Mouse (Mus musculus) lung, embryonic 14.5 days (tissue): ENCODE data around the gene Tnfsf12. TPM values are rescaled to one million over a fixed set of nuclear protein-coding genes. Genes with fewer than 3 reads are reported as not detected.

Source experiments
- ATAC-seq: fragments of 200-750 bp; cut with Nextera tagmentation; 2 replicates; pipeline ENCODE4 v1.8.0; 2017; ENCODE audit warnings: mild to moderate bottlenecking, moderate TSS enrichment, moderate library complexity; ENCODE audit not compliant: insufficient read depth
- DNase-seq: peaks from one replicate; pipeline ENCODE4 v3.0.0-alpha.2; 2015
- H3K27ac ChIP-seq: fragments of 300-500 bp; sonication (generic); 2 replicates; pipeline ENCODE4 v1.5.1; 2014; ENCODE audit warnings: low read depth, mild to moderate bottlenecking, moderate library complexity
- H3K27me3 ChIP-seq: fragments of 300-500 bp; sonication (generic); 2 replicates; pipeline ENCODE4 v1.6.1; 2014; ENCODE audit warnings: low read length, control low read depth; ENCODE audit not compliant: insufficient read depth
- H3K36me3 ChIP-seq: fragments of 300-500 bp; sonication (generic); 2 replicates; pipeline ENCODE4 v1.6.1; 2014; ENCODE audit warnings: control low read depth; ENCODE audit not compliant: insufficient read depth
- H3K4me1 ChIP-seq: fragments of 300-500 bp; sonication (generic); 2 replicates; pipeline ENCODE4 v1.6.1; 2014; ENCODE audit warnings: antibody characterized with exemption, control low read depth; ENCODE audit not compliant: insufficient read depth
- H3K4me2 ChIP-seq: fragments of 300-500 bp; sonication (generic); 2 replicates; pipeline ENCODE4 v1.6.1; 2014; ENCODE audit warnings: mild to moderate bottlenecking
- H3K4me3 ChIP-seq: fragments of 300-500 bp; sonication (generic); 2 replicates; pipeline ENCODE4 v1.5.1; 2014; ENCODE audit warnings: low read depth, low read length
- H3K9ac ChIP-seq: fragments of 300-500 bp; sonication (generic); 2 replicates; pipeline ENCODE4 v1.6.1; 2014
- H3K9me3 ChIP-seq: fragments of 300-500 bp; sonication (generic); 2 replicates; pipeline ENCODE4 v1.6.1; 2016; ENCODE audit warnings: low read depth, low read length, control low read depth
- CTCF ChIP-seq: IDR thresholded peaks from 2 replicates; pipeline ENCODE4 v1.5.1; 2016; ENCODE audit warnings: antibody characterized with exemption, low read depth
- WGBS: fragments of 180-500 bp; shearing (Covaris S2); extraction: QIAGEN DNeasy Blood & Tissue Kit; methylation state at CpG from one replicate; pipeline ENCODE4 v1.1.7; 2014; 5-methylcytosine and 5-hydroxymethylcytosine counted together
- microRNA counts: library from miRNA; unstranded; fragments of <30 nt; microRNA quantifications from one replicate; lab custom pipeline; 2016
- microRNA-seq: library from miRNA; unstranded; fragments of <30 nt; microRNA quantifications from one replicate; pipeline ENCODE4, GENCODE M21; 2016; ENCODE audit warnings: borderline number of aligned reads
- polyA plus RNA-seq: library from polyadenylated mRNA; unstranded; fragments of >200 nt; fragmentation: Nextera tagmentation; extraction: Ambion mirVana; gene quantifications from 2 replicates; pipeline ENCODE4 v1.2.1, GENCODE M21; 2014

Gene Tnfsf12
- polyA plus RNA-seq, 1 experiment from 2014 or later: 11.6 TPM

GRCm38 (mm10) chr11:69653399-69653798, 42.2 kb downstream of the Tnfsf12 start:
- H3K27me3 ChIP-seq: no peaks in the 10 kb centered on the region
- no peak overlapping the region for H3K27ac ChIP-seq
- ATAC-seq: no peak
- H3K36me3 ChIP-seq: peaks cover 81% of the 10 kb centered on the region
- no peak overlapping the region for H3K9ac ChIP-seq
- no peak for TF ChIP-seq CTCF
- H3K9me3 ChIP-seq: no peaks in the 10 kb centered on the region
- WGBS: 73% methylated on average over 5 of the region's 5 CpGs
- H3K4me3 ChIP-seq: no peak overlapping the region
- H3K4me1 ChIP-seq: no peaks in the 10 kb centered on the region
- DNase-seq: no peak
- H3K4me2 ChIP-seq: no peak overlapping the region

GRCm38 (mm10) chr11:69645860-69646259, 49.8 kb downstream of the Tnfsf12 start:
- no peak overlapping the region for H3K9ac ChIP-seq
- H3K4me3 ChIP-seq: no peak overlapping the region
- WGBS: 91% methylated on average over 5 of the region's 5 CpGs
- H3K4me2 ChIP-seq: no peak overlapping the region
- H3K9me3 ChIP-seq: no peaks in the 10 kb centered on the region
- ATAC-seq (no peak), DNase-seq (no peak)
- H3K4me1 ChIP-seq: no peaks in the 10 kb centered on the region
- TF ChIP-seq CTCF: no peak
- no peak overlapping the region for H3K27ac ChIP-seq
- no peaks in the 10 kb centered on the region for H3K27me3 ChIP-seq
- H3K36me3 ChIP-seq: peaks cover 98% of the 10 kb centered on the region

MicroRNA genes within 50 kb of the gene (microRNA counts, 519-probe panel; counts per million panel counts)
- microRNA mmu-miR-1934 (lab: Ali Mortazavi, UCI): 30.5 counts per million

Small RNAs within 50 kb of the gene (microRNA-seq; reads per million reads assigned to microRNA genes)
- gene Mir1934: 4.5 reads per million, percentile 16 among the genes with 10 or more reads in this experiment

Other genes with a start within 250 kb of the Tnfsf12 start
- 0.58 and 1.9 TPM in 2 replicates for gene Dnah2, start 146.7 kb downstream of the Tnfsf12 start, polyA plus RNA-seq
- 2.8 and 3.3 TPM in 2 replicates for gene Efnb3, start 135.6 kb downstream of the Tnfsf12 start, polyA plus RNA-seq
- gene Wrap53, start 115.6 kb downstream of the Tnfsf12 start, polyA plus RNA-seq: 27.1 and 33.6 TPM in 2 replicates
- 178 and 202 TPM in 2 replicates for gene Trp53, start 115.5 kb downstream of the Tnfsf12 start, polyA plus RNA-seq
- gene Atp1b2, start 89.9 kb downstream of the Tnfsf12 start, polyA plus RNA-seq: 6.9 and 9.8 TPM in 2 replicates
- gene Shbg, start 77.9 kb downstream of the Tnfsf12 start, polyA plus RNA-seq: not detected in 2 replicates
- 18.0 and 18.3 TPM in 2 replicates for gene Sat2, start 73.8 kb downstream of the Tnfsf12 start, polyA plus RNA-seq
- gene Fxr2, start 62.9 kb downstream of the Tnfsf12 start, polyA plus RNA-seq: 26.8 and 31.2 TPM in 2 replicates
- not detected in 2 replicates for gene Sox15, start 40.5 kb downstream of the Tnfsf12 start, polyA plus RNA-seq
- gene Mpdu1, start 33.2 kb downstream of the Tnfsf12 start, polyA plus RNA-seq: 29.4 and 32.2 TPM in 2 replicates
- gene Cd68, start 29.7 kb downstream of the Tnfsf12 start, polyA plus RNA-seq: 12.1 and 13.5 TPM in 2 replicates
- gene Eif4a1, start 23.4 kb downstream of the Tnfsf12 start, polyA plus RNA-seq: 695 and 712 TPM in 2 replicates
- gene Senp3, start 13.8 kb downstream of the Tnfsf12 start, polyA plus RNA-seq: 78.7 and 95.0 TPM in 2 replicates
- gene Tnfsf13, start 10.1 kb downstream of the Tnfsf12 start, polyA plus RNA-seq: 0.64 and 0.93 TPM in 2 replicates
- 4.4 and 5.3 TPM in 2 replicates for gene Tnfsfm13, start 249 bp upstream of the Tnfsf12 start, polyA plus RNA-seq
- 50.4 and 50.5 TPM in 2 replicates for gene Polr2a, start 62.8 kb upstream of the Tnfsf12 start, polyA plus RNA-seq
- 0.12 and 0.20 TPM in 2 replicates for gene Slc35g3, start 66.1 kb upstream of the Tnfsf12 start, polyA plus RNA-seq
- gene Zbtb4, start 70.1 kb upstream of the Tnfsf12 start, polyA plus RNA-seq: 2.5 TPM in 2 replicates
- gene Chrnb1, start 100.1 kb upstream of the Tnfsf12 start, polyA plus RNA-seq: 12.1 and 14.6 TPM in 2 replicates
- 1.6 TPM in 2 replicates for gene Fgf11, start 106.0 kb upstream of the Tnfsf12 start, polyA plus RNA-seq
- gene Tmem102, start 109.8 kb upstream of the Tnfsf12 start, polyA plus RNA-seq: 4.3 and 5.0 TPM in 2 replicates
- not detected in 2 replicates for gene Gm39566, start 119.4 kb upstream of the Tnfsf12 start, polyA plus RNA-seq
- not detected in 2 replicates for gene Spem2, start 122.6 kb upstream of the Tnfsf12 start, polyA plus RNA-seq
- gene Spem1, start 126.3 kb upstream of the Tnfsf12 start, polyA plus RNA-seq: not detected in 2 replicates
- gene Nlgn2, start 141.9 kb upstream of the Tnfsf12 start, polyA plus RNA-seq: 6.6 and 7.8 TPM in 2 replicates
- gene Tmem256, start 142.7 kb upstream of the Tnfsf12 start, polyA plus RNA-seq: 443 and 457 TPM in 2 replicates
- 115 and 118 TPM in 2 replicates for gene Plscr3, start 150.5 kb upstream of the Tnfsf12 start, polyA plus RNA-seq
- gene Tnk1, start 162.9 kb upstream of the Tnfsf12 start, polyA plus RNA-seq: 5.9 and 6.1 TPM in 2 replicates
- gene Tmem95, start 182.2 kb upstream of the Tnfsf12 start, polyA plus RNA-seq: not detected in 2 replicates
- gene Kctd11, start 185.6 kb upstream of the Tnfsf12 start, polyA plus RNA-seq: 6.2 and 7.5 TPM in 2 replicates
- 0.38 and 0.83 TPM in 2 replicates for gene Acap1, start 199.7 kb upstream of the Tnfsf12 start, polyA plus RNA-seq
- 11.3 and 14.1 TPM in 2 replicates for gene 2810408A11Rik, start 205.1 kb upstream of the Tnfsf12 start, polyA plus RNA-seq
- gene Neurl4, start 205.2 kb upstream of the Tnfsf12 start, polyA plus RNA-seq: 12.5 and 13.1 TPM in 2 replicates
- 67.5 and 78.6 TPM in 2 replicates for gene Gps2, start 218.0 kb upstream of the Tnfsf12 start, polyA plus RNA-seq
- 1,945 and 2,006 TPM in 2 replicates for gene Eif5a, start 226.1 kb upstream of the Tnfsf12 start, polyA plus RNA-seq
- 4.7 and 6.1 TPM in 2 replicates for gene Ybx2, start 239.9 kb upstream of the Tnfsf12 start, polyA plus RNA-seq